Comparison of ENCODE assay signal across 10 mouse cellular contexts in genomic region chr6:108875344-108875743, GRCm38 (mm10). TPM values are rescaled to one million over a fixed set of nuclear protein-coding genes. Genes with fewer than 3 reads are reported as not detected.
DNase-seq lines count a peak whose midpoint lies in the region; ATAC-seq and TF ChIP-seq lines count a peak whose summit lies in the region.
"Had no signal": no experiment of that assay in that cellular context is flagged by ENCODE, and none has a peak within 500 bp of the region (broad histone marks: within the 10 kb centered on the region; RNA-seq: fewer than 3 reads in every experiment).

No protein-coding gene starts in this region.

- no peak overlapping the region for H3K27ac ChIP-seq in heart, embryonic 16.5 days (ENCODE audit: low read length)
- H3K27ac ChIP-seq in lung, embryonic 14.5 days (ENCODE audit: low read depth), result no peak overlapping the region
- H3K27ac ChIP-seq: liver, embryonic 15.5 days had no signal

- H3K36me3 ChIP-seq in heart, embryonic 16.5 days (ENCODE audit: control insufficient read depth, insufficient read depth), result no peaks in the 10 kb centered on the region
- no peaks in the 10 kb centered on the region for H3K36me3 ChIP-seq in lung, embryonic 14.5 days (ENCODE audit: insufficient read depth)
- H3K36me3 ChIP-seq: liver, embryonic 15.5 days had no signal

- WGBS in heart, embryonic 16.5 days, result 69% methylated on average over 1 of the region's 1 CpGs
- WGBS in lung, embryonic 14.5 days, result 76% methylated on average over 1 of the region's 1 CpGs

- H3K27me3 ChIP-seq in heart, embryonic 16.5 days (ENCODE audit: control insufficient read depth, insufficient read depth, low read length), result no peaks in the 10 kb centered on the region
- no peaks in the 10 kb centered on the region for H3K27me3 ChIP-seq in lung, embryonic 14.5 days (ENCODE audit: insufficient read depth, low read length)
- H3K27me3 ChIP-seq: liver, embryonic 15.5 days had no signal

- DNase-seq in heart, adult 11 months, result no peak
- DNase-seq in lung, embryonic 14.5 days, result peak; percentile 22
- no peak for DNase-seq in lung, postnatal 14 days
- peak; percentile 15 for DNase-seq in NIH3T3 (ENCODE audit: low read depth)
- DNase-seq in spleen, postnatal 36 days (ENCODE audit: low spot score in 2 of 2), result no peak
- DNase-seq: cerebellum, adult 8-10 months; embryo, embryonic 11 days had no signal

- no peak for ATAC-seq in heart, embryonic 16.5 days (replicated peaks; ENCODE audit: extremely low read depth, insufficient read depth, low FRiP score)
- ATAC-seq in lung, embryonic 14.5 days (ENCODE audit: insufficient read depth), result no peak
- ATAC-seq in inflammation-experienced regulatory T-cells, adult 6 months, result peak; percentile 19

- H3K4me1 ChIP-seq in heart, embryonic 16.5 days (ENCODE audit: control insufficient read depth, insufficient read depth, low read length), result no peaks in the 10 kb centered on the region
- no peaks in the 10 kb centered on the region for H3K4me1 ChIP-seq in lung, embryonic 14.5 days (ENCODE audit: insufficient read depth)
- H3K4me1 ChIP-seq: liver, embryonic 15.5 days had no signal

- H3K9ac ChIP-seq in heart, embryonic 16.5 days (ENCODE audit: low read length), result no peak overlapping the region
- no peak overlapping the region for H3K9ac ChIP-seq in lung, embryonic 14.5 days
- H3K9ac ChIP-seq: liver, embryonic 15.5 days had no signal

- peak overlapping the region; percentile 50 for H3K4me2 ChIP-seq in heart, embryonic 16.5 days (ENCODE audit: low read depth, low read length)
- no peak overlapping the region for H3K4me2 ChIP-seq in lung, embryonic 14.5 days
- H3K4me2 ChIP-seq: liver, embryonic 15.5 days had no signal

- H3K4me3 ChIP-seq in heart, embryonic 16.5 days (ENCODE audit: low read length), result no peak overlapping the region
- no peak overlapping the region for H3K4me3 ChIP-seq in lung, embryonic 14.5 days (ENCODE audit: low read depth, low read length)
- H3K4me3 ChIP-seq: liver, embryonic 15.5 days had no signal

- H3K9me3 ChIP-seq in heart, embryonic 16.5 days (replicated peaks; ENCODE audit: control insufficient read depth, low read length), result peaks cover 4% of the 10 kb centered on the region
- no peaks in the 10 kb centered on the region for H3K9me3 ChIP-seq in lung, embryonic 14.5 days (ENCODE audit: low read depth, low read length)
- H3K9me3 ChIP-seq: liver, embryonic 15.5 days had no signal

- 0 out of 2 replicates have a peak, but pooled peaks have one; percentile 6 for TF ChIP-seq CTCF in lung, embryonic 14.5 days (IDR thresholded peaks at IDR 0.05; ENCODE audit: low read depth)

RNA-seq across cellular contexts. Expression of gene Edem1, which starts 46.9 kb away (rescaled TPM):
- polyA plus RNA-seq in heart, embryonic 16.5 days (2015; fragmentation: Nextera tagmentation; extraction: Ambion mirVana), result 15.8 and 24.9 TPM in 2 replicates
- 36.4 and 41.5 TPM in 2 replicates for polyA plus RNA-seq in lung, embryonic 14.5 days (2014; fragmentation: Nextera tagmentation; extraction: Ambion mirVana)
- 10 to 100 TPM; 41.7 to 94.3 (median 61.0) TPM for polyA plus RNA-seq in inflammation-experienced regulatory T-cells, adult 6 months (2017; shearing (Covaris generic))

Comparison
In these comparisons a context has a peak if more than half of its experiments do, and no peak if none do; other contexts are left out.
1. DNase-seq: peak in lung, embryonic 14.5 days (single experiment) and NIH3T3 (single experiment); none in heart, adult 11 months (single experiment), lung, postnatal 14 days (single experiment) and spleen, postnatal 36 days (0 of 2).